Mouse (Mus musculus) G1E (cell line): ENCODE data around the gene Hap1.

Experiments
- CTCF ChIP-seq: IDR thresholded peaks from 2 replicates; pipeline ENCODE4 v1.5.1; 2012; ENCODE audit warnings: low read depth, low read length, inconsistent platforms, mixed read lengths
- GATA1 ChIP-seq: IDR thresholded peaks from 2 replicates; pipeline ENCODE4 v1.6.1; 2012; ENCODE audit warnings: borderline replicate concordance, low read length, inconsistent platforms, mixed read lengths
- GATA2 ChIP-seq: IDR thresholded peaks from 2 replicates; pipeline ENCODE4 v1.6.1; 2012; ENCODE audit warnings: low read depth, low read length, inconsistent platforms, borderline replicate concordance
- TAL1 ChIP-seq: conservative IDR thresholded peaks from 2 replicates; pipeline ENCODE4 v1.6.1; 2012; ENCODE audit warnings: low read depth, low read length, inconsistent platforms, mixed read lengths

- TF ChIP-seq CTCF = no peak
- TF ChIP-seq TAL1 = no peak
- no peak for TF ChIP-seq GATA1
- TF ChIP-seq GATA2 = no peak
These were observed 25.7 kb downstream of the Hap1 start for GRCm38 (mm10) chr11:100330235-100330634.
